In the genomic region with DNA sequence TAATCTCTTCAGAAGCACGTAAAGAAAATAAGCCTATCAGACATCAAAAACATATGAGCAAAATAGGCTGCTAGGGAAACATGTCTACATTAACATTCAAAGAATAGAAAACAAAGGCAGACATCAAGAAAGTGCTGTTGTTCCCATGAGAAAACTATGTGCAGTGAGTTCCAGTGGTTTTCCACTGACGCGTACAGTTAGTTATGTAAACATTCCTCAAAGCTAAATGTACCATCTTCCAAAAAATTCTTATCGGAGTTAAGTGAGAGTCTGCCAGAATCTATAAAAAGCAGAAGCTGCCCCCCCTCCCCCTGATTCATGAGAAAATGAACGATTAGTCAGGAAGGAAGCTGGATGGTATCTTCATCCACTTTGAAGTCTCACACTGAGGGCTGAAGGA, we compare ENCODE assay signal across 21 mouse cellular contexts.
DNase-seq lines count a peak whose midpoint lies in the region; ATAC-seq and TF ChIP-seq lines count a peak whose summit lies in the region.
"Had no signal": no experiment of that assay in that cellular context is flagged by ENCODE, and none has a peak within 500 bp of the region (broad histone marks: within the 10 kb centered on the region; RNA-seq: fewer than 3 reads in every experiment).

No protein-coding gene starts in this region.

- H3K9ac ChIP-seq in embryonic facial prominence, embryonic 14.5 days (ENCODE audit: low read depth, low read length) = no peak overlapping the region
- H3K9ac ChIP-seq in lung, embryonic 16.5 days (ENCODE audit: low read length) = no peak overlapping the region
- H3K9ac ChIP-seq: embryonic facial prominence, embryonic 15.5 days; forebrain, embryonic 12.5 days; heart, embryonic 15.5 days; hindbrain, embryonic 13.5 days had no signal

- no peak overlapping the region for H3K4me2 ChIP-seq in embryonic facial prominence, embryonic 14.5 days (ENCODE audit: low read depth, low read length)
- H3K4me2 ChIP-seq in lung, embryonic 16.5 days (ENCODE audit: low read depth, low read length) = no peak overlapping the region
- H3K4me2 ChIP-seq in myocyte (ENCODE audit: low read depth) = peak overlapping the region; percentile 15
- H3K4me2 ChIP-seq: embryonic facial prominence, embryonic 15.5 days; forebrain, embryonic 12.5 days; heart, embryonic 11.5 days; heart, embryonic 15.5 days; hindbrain, embryonic 13.5 days had no signal

- DNase-seq in embryonic facial prominence, embryonic 14.5 days (ENCODE audit: low spot score) = peak; percentile 58
- no peak for DNase-seq in embryonic facial prominence, embryonic 10.5 days (ENCODE audit: low spot score)
- no peak for DNase-seq in lung, postnatal 4 days
- DNase-seq in Patski (ENCODE audit: low read depth, low spot score) = no peak
- DNase-seq in urinary bladder, adult 18-20 months (ENCODE audit: low spot score in 2 of 2) = no peak
- DNase-seq: adrenal gland, postnatal 10 days; cerebellum, adult 11 months; cerebellum, adult 8-10 months; cerebellum, postnatal 14 days; gastrocnemius, postnatal 14 days; heart, adult 2 months; heart, postnatal 14 days had no signal

- no peaks in the 10 kb centered on the region for H3K4me1 ChIP-seq in embryonic facial prominence, embryonic 14.5 days (ENCODE audit: control insufficient read depth, insufficient read depth, low read length)
- H3K4me1 ChIP-seq in embryonic facial prominence, embryonic 10.5 days = no peaks in the 10 kb centered on the region
- no peaks in the 10 kb centered on the region for H3K4me1 ChIP-seq in lung, embryonic 16.5 days (replicated peaks; ENCODE audit: control insufficient read depth, insufficient read depth, low read length)
- H3K4me1 ChIP-seq: embryonic facial prominence, embryonic 15.5 days; forebrain, embryonic 12.5 days; heart, embryonic 15.5 days; hindbrain, embryonic 13.5 days had no signal

- no peaks in the 10 kb centered on the region for H3K27me3 ChIP-seq in embryonic facial prominence, embryonic 14.5 days (replicated peaks; ENCODE audit: control insufficient read depth, insufficient read depth, low read length)
- no peaks in the 10 kb centered on the region for H3K27me3 ChIP-seq in embryonic facial prominence, embryonic 10.5 days (replicated peaks; ENCODE audit: low read depth, poor library complexity, severe bottlenecking)
- no peaks in the 10 kb centered on the region for H3K27me3 ChIP-seq in lung, embryonic 16.5 days (ENCODE audit: control insufficient read depth, insufficient read depth, low read depth, low read length)
- H3K27me3 ChIP-seq in Patski = no peaks in the 10 kb centered on the region
- no peaks in the 10 kb centered on the region for H3K27me3 ChIP-seq in myocyte (ENCODE audit: control insufficient read depth, insufficient read depth, insufficient read length)
- H3K27me3 ChIP-seq: embryonic facial prominence, embryonic 15.5 days; forebrain, embryonic 12.5 days; heart, embryonic 15.5 days; hindbrain, embryonic 13.5 days had no signal

- CTCF ChIA-PET in Patski (lab: Charles Lee) = no interaction called here

- TF ChIP-seq CTCF in Patski (IDR thresholded peaks at IDR 0.05) = no peak

- H3K9me3 ChIP-seq in embryonic facial prominence, embryonic 14.5 days (ENCODE audit: control insufficient read depth, low read length) = no peaks in the 10 kb centered on the region
- no peaks in the 10 kb centered on the region for H3K9me3 ChIP-seq in embryonic facial prominence, embryonic 10.5 days
- H3K9me3 ChIP-seq in lung, embryonic 16.5 days (ENCODE audit: control insufficient read depth, low read length) = no peaks in the 10 kb centered on the region
- H3K9me3 ChIP-seq: embryonic facial prominence, embryonic 15.5 days; forebrain, embryonic 12.5 days; heart, embryonic 15.5 days; hindbrain, embryonic 13.5 days had no signal

- POLR2A ChIA-PET in Patski (lab: Charles Lee) = no interaction called here

- H3ac ChIP-seq in myocyte (ENCODE audit: control insufficient read depth, insufficient read length) = no peak overlapping the region

- in situ Hi-C loops in Patski (cut with MboI; ENCODE audit: low pct_unique_long_range_greater_than_20kb) = no loop called here

- H3K36me3 ChIP-seq in embryonic facial prominence, embryonic 14.5 days (ENCODE audit: control insufficient read depth, insufficient read depth, low read length) = no peaks in the 10 kb centered on the region
- H3K36me3 ChIP-seq in embryonic facial prominence, embryonic 10.5 days (replicated peaks) = no peaks in the 10 kb centered on the region
- no peaks in the 10 kb centered on the region for H3K36me3 ChIP-seq in lung, embryonic 16.5 days (ENCODE audit: control insufficient read depth, insufficient read depth, low read length)
- H3K36me3 ChIP-seq in myocyte (ENCODE audit: control insufficient read depth, insufficient read depth) = no peaks in the 10 kb centered on the region
- H3K36me3 ChIP-seq: embryonic facial prominence, embryonic 15.5 days; forebrain, embryonic 12.5 days; heart, embryonic 15.5 days; hindbrain, embryonic 13.5 days had no signal

- H3K79me2 ChIP-seq in myocyte (ENCODE audit: control insufficient read depth, insufficient read depth) = no peaks in the 10 kb centered on the region

- H3K27ac ChIP-seq in embryonic facial prominence, embryonic 14.5 days (replicated peaks; ENCODE audit: low read depth, low read length) = no peak overlapping the region
- no peak overlapping the region for H3K27ac ChIP-seq in embryonic facial prominence, embryonic 10.5 days (replicated peaks)
- H3K27ac ChIP-seq in lung, embryonic 16.5 days (ENCODE audit: low read length) = no peak overlapping the region
- H3K27ac ChIP-seq: embryonic facial prominence, embryonic 15.5 days; forebrain, embryonic 12.5 days; heart, adult 2 months; heart, embryonic 15.5 days; hindbrain, embryonic 13.5 days; hindbrain, postnatal 0 days had no signal

- no peak overlapping the region for H3K4me3 ChIP-seq in embryonic facial prominence, embryonic 14.5 days (ENCODE audit: low read depth, low read length)
- H3K4me3 ChIP-seq in embryonic facial prominence, embryonic 10.5 days = no peak overlapping the region
- H3K4me3 ChIP-seq in lung, embryonic 16.5 days (ENCODE audit: low read length) = no peak overlapping the region
- no peak overlapping the region for H3K4me3 ChIP-seq in myocyte
- H3K4me3 ChIP-seq: embryonic facial prominence, embryonic 15.5 days; forebrain, embryonic 12.5 days; heart, adult 2 months; heart, embryonic 15.5 days; hindbrain, embryonic 13.5 days had no signal

- TF ChIP-seq POLR2A in myocyte (IDR thresholded peaks at IDR 0.05; ENCODE audit: insufficient read length, low read depth) = no peak

- no peak for ATAC-seq in embryonic facial prominence, embryonic 14.5 days (ENCODE audit: low read depth)
- peak; percentile 52; the same call in 1 of the 2 replicates for ATAC-seq in lung, embryonic 16.5 days (ENCODE audit: low read depth)
- peak; percentile 44 for ATAC-seq in Patski
- ATAC-seq: forebrain, embryonic 16.5 days; hindbrain, postnatal 0 days had no signal

- 37% methylated on average over 5 of the region's 5 CpGs for WGBS in embryonic facial prominence, embryonic 14.5 days
- WGBS in embryonic facial prominence, embryonic 10.5 days = 74% methylated on average over 5 of the region's 5 CpGs
- 37% methylated on average over 5 of the region's 5 CpGs for WGBS in lung, embryonic 16.5 days

TF ChIP-seq in myocyte, 11 proteins besides CTCF, POLR2A, EP300 and RAD21:
- TF ChIP-seq POLR2AphosphoS2 (IDR thresholded peaks at IDR 0.05; ENCODE audit: insufficient read length, low read depth) = no peak
- no peak for TF ChIP-seq MYOG (IDR thresholded peaks at IDR 0.05; ENCODE audit: control insufficient read depth in 1 of 3, insufficient read depth in 1 of 3, insufficient read length in 2 of 3, low read depth in 2 of 3)
- no peak for TF ChIP-seq MYOD1 (IDR thresholded peaks at IDR 0.05; ENCODE audit: control insufficient read depth in 1 of 3, insufficient read length in 2 of 3, low read depth in 2 of 3)
- TF ChIP-seq TCF3 (IDR thresholded peaks at IDR 0.05; ENCODE audit: insufficient read length, low read depth) = no peak
- TF ChIP-seq CEBPB (IDR thresholded peaks at IDR 0.05; ENCODE audit: insufficient read depth, poor library complexity, severe bottlenecking) = no peak
- TF ChIP-seq TCF12 (IDR thresholded peaks at IDR 0.05; ENCODE audit: insufficient read depth, poor library complexity, severe bottlenecking) = no peak
- TF ChIP-seq MAX (IDR thresholded peaks at IDR 0.05; ENCODE audit: low read depth) = no peak
- TF ChIP-seq SRF (IDR thresholded peaks at IDR 0.05; ENCODE audit: control insufficient read depth, insufficient read length, low read depth) = no peak
- no peak for TF ChIP-seq E2F4 (IDR thresholded peaks at IDR 0.05; ENCODE audit: insufficient read depth)
- no peak for TF ChIP-seq REST (IDR thresholded peaks at IDR 0.05; ENCODE audit: insufficient read depth, insufficient read length)
- TF ChIP-seq USF1 (IDR thresholded peaks at IDR 0.05; ENCODE audit: low read depth) = no peak
